12 mouse cellular contexts compared by ENCODE assay signal in the genomic region with DNA sequence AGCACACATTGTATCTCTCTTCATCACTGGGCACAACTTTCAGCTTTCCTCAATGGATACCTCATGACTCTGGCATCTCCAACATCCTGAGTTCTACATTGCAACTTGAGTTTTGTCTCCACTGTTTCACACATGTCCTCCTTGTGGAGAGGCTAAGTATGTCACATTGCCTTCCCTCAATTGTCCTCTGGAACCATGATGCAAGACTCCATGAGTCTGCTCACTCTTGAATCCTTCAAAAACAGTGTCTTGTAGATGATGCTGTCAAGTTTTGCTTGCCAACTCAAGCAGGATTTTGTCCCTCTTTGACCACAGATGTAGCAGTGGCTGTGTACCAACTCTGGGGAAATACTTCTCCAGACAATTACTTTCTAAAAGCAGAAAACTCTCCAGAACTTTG.
"Had no signal": no experiment of that assay in that cellular context is flagged by ENCODE, and none has a peak within 500 bp of the region (broad histone marks: within the 10 kb centered on the region; RNA-seq: fewer than 3 reads in every experiment).

No protein-coding gene starts in this region.

- H3K4me2 ChIP-seq: kidney, embryonic 15.5 days; limb, embryonic 13.5 days; midbrain, embryonic 11.5 days; midbrain, embryonic 15.5 days; neural tube, embryonic 12.5 days had no signal

- H3K27me3 ChIP-seq: kidney, embryonic 15.5 days; limb, embryonic 13.5 days; megakaryocyte, embryonic 14.5 days; midbrain, embryonic 15.5 days; neural tube, embryonic 12.5 days had no signal

- H3K36me3 ChIP-seq: kidney, embryonic 15.5 days; limb, embryonic 13.5 days; midbrain, embryonic 15.5 days; neural tube, embryonic 12.5 days had no signal

- H3K4me3 ChIP-seq: kidney, embryonic 15.5 days; limb, embryonic 13.5 days; megakaryocyte, embryonic 14.5 days; midbrain, embryonic 15.5 days; neural tube, embryonic 12.5 days had no signal

- DNase-seq: kidney, postnatal 14 days; left cerebral cortex, postnatal 4 days; thymus, postnatal 14 days had no signal

- ATAC-seq: midbrain, embryonic 15.5 days had no signal

- H3K9me3 ChIP-seq: kidney, embryonic 15.5 days; limb, embryonic 13.5 days; midbrain, embryonic 15.5 days; neural tube, embryonic 12.5 days had no signal

- H3K9ac ChIP-seq: kidney, embryonic 15.5 days; limb, embryonic 13.5 days; liver, embryonic 14.5 days; midbrain, embryonic 15.5 days; neural tube, embryonic 12.5 days had no signal

- H3K4me1 ChIP-seq: kidney, embryonic 15.5 days; limb, embryonic 13.5 days; megakaryocyte, embryonic 14.5 days; midbrain, embryonic 15.5 days; neural tube, embryonic 12.5 days had no signal

- H3K27ac ChIP-seq: kidney, embryonic 15.5 days; limb, embryonic 13.5 days; liver, embryonic 14.5 days; macrophage; midbrain, embryonic 15.5 days; neural tube, embryonic 12.5 days; stomach, postnatal 0 days had no signal
